Mouse (Mus musculus): ENCODE data around the gene Pzp.

- no peak for TF ChIP-seq CHD2 (IDR thresholded peaks at IDR 0.05; ENCODE audit: low read depth, low read length)
- no peak for TF ChIP-seq ZNF384 (IDR thresholded peaks at IDR 0.05; ENCODE audit: low read depth, low read length)
- no peak for TF ChIP-seq ZC3H11A (IDR thresholded peaks at IDR 0.05; ENCODE audit: borderline replicate concordance, low read depth, low read length)
These were observed 91.0 kb downstream of the Pzp start for GRCm38 (mm10) chr6:128435474-128435873.

Measured in ES-E14 (cell line).